8 mouse cellular contexts compared by ENCODE assay signal in the genomic region with DNA sequence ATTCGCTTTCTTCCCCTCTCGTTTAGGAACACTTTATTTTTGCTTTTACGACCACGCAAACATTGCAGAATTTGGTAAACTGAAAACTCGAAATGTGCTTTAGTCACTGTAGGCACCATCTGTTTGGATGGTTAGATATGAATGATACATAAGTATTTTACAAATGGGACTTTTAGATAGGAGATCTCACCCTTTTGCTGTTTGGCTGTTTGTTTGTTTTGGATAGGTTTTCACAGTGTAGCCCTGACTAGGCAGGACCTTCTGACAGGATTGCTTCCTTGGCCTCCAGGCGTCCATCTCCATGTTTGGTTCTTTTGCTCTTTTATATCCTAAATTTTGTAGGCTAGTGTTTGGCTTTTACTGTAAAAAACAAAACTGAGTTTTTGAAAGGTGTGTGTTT. TPM values are rescaled to one million over a fixed set of nuclear protein-coding genes. Genes with fewer than 3 reads are reported as not detected.
A peak's percentile ranks its signal among the peaks of the same experiment; 100 is the strongest.
DNase-seq lines count a peak whose midpoint lies in the region; ATAC-seq and TF ChIP-seq lines count a peak whose summit lies in the region.

No protein-coding gene starts in this region.

- intact Hi-C loops in left cerebral cortex, adult 2 months (cut with DNase I): loop anchor here (5.0 kb wide), 1 partner anchor 426 kb away; the partner anchor contains the start of gene Eif3m
- intact Hi-C loops in left cerebral cortex, postnatal 4 days (cut with DNase I): no loop called here

- no peaks in the 10 kb centered on the region for H3K9me3 ChIP-seq in hindbrain, postnatal 0 days (ENCODE audit: low read length)
- no peaks in the 10 kb centered on the region for H3K9me3 ChIP-seq in neural tube, embryonic 12.5 days

- peak overlapping the region; percentile 81 for H3K9ac ChIP-seq in hindbrain, postnatal 0 days (replicated peaks; ENCODE audit: low read length)
- peak overlapping the region; percentile 87 for H3K9ac ChIP-seq in neural tube, embryonic 12.5 days

- no peaks in the 10 kb centered on the region for H3K27me3 ChIP-seq in hindbrain, postnatal 0 days (ENCODE audit: insufficient read depth, low read length)
- H3K27me3 ChIP-seq in neural tube, embryonic 12.5 days (replicated peaks): no peaks in the 10 kb centered on the region

- no peak for ATAC-seq in hindbrain, postnatal 0 days
- ATAC-seq in neural tube, embryonic 12.5 days (ENCODE audit: low FRiP score, low read depth): no peak

- peaks cover 16% of the 10 kb centered on the region for H3K4me1 ChIP-seq in hindbrain, postnatal 0 days (ENCODE audit: insufficient read depth, low read length)
- H3K4me1 ChIP-seq in neural tube, embryonic 12.5 days: peaks cover 21% of the 10 kb centered on the region

- no peak for TF ChIP-seq CTCF in left cerebral cortex, adult 2 months (IDR thresholded peaks at IDR 0.05)
- no peak for TF ChIP-seq CTCF in hindbrain, postnatal 0 days (IDR thresholded peaks at IDR 0.05; ENCODE audit: low read depth)

- 1% methylated on average over 6 of the region's 6 CpGs for WGBS in hindbrain, postnatal 0 days
- WGBS in neural tube, embryonic 12.5 days: 0% methylated on average over 6 of the region's 6 CpGs

- peak overlapping the region; percentile 79 for H3K4me2 ChIP-seq in hindbrain, postnatal 0 days (ENCODE audit: low read depth, low read length)
- H3K4me2 ChIP-seq in neural tube, embryonic 12.5 days (replicated peaks): peak overlapping the region; percentile 78

- peak overlapping the region; percentile 65 for H3K4me3 ChIP-seq in left cerebral cortex, adult 2 months
- H3K4me3 ChIP-seq in hindbrain, postnatal 0 days (ENCODE audit: low read length): peak overlapping the region; percentile 68
- H3K4me3 ChIP-seq in neural tube, embryonic 12.5 days: peak overlapping the region; percentile 84

- no peaks in the 10 kb centered on the region for H3K36me3 ChIP-seq in hindbrain, postnatal 0 days (ENCODE audit: insufficient read depth, low read length)
- H3K36me3 ChIP-seq in neural tube, embryonic 12.5 days: no peaks in the 10 kb centered on the region

- no peak for DNase-seq in left cerebral cortex, adult 2 months (ENCODE audit: extremely low spot score in 1 of 2, low spot score in 2 of 2)
- no peak for DNase-seq in left cerebral cortex, postnatal 4 days
- DNase-seq in c-Kit-positive CD71-positive TER-119-negative erythroid progenitor cells, embryonic 14.5 days (ENCODE audit: low read depth): peak; percentile 29
- DNase-seq in hindbrain, postnatal 0 days (ENCODE audit: low spot score): peak; percentile 8
- no peak for DNase-seq in thymus, adult 18-20 months
- no peak for DNase-seq in urinary bladder, postnatal 14 days (ENCODE audit: low spot score)
- no peak for DNase-seq in yolk sac, embryonic 10.5 days (ENCODE audit: low spot score)

- H3K27ac ChIP-seq in left cerebral cortex, adult 2 months: peak overlapping the region; percentile 95
- peak overlapping the region; percentile 85 for H3K27ac ChIP-seq in hindbrain, postnatal 0 days
- 0 out of 2 replicates have a peak overlapping the region, but pooled peaks have one; percentile 80 for H3K27ac ChIP-seq in neural tube, embryonic 12.5 days

RNA-seq across cellular contexts. Expression of gene Cstf3, which starts 0.8 kb away (rescaled TPM):
- total RNA-seq in left cerebral cortex, adult 2 months (2021): 10 to 100 TPM; 43.1 to 46.2 TPM
- 10 to 100 TPM; 51.5 to 60.2 TPM for total RNA-seq in left cerebral cortex, postnatal 4 days (2021)
- total RNA-seq in hindbrain, postnatal 0 days (2014; rRNA removed): 10.0 and 24.8 TPM in 2 replicates
- polyA plus RNA-seq in hindbrain, postnatal 0 days (2015; fragmentation: Nextera tagmentation; extraction: Ambion mirVana): 61.2 and 64.8 TPM in 2 replicates
- polyA plus RNA-seq in neural tube, embryonic 12.5 days (2016; fragmentation: Nextera tagmentation; extraction: Ambion mirVana): 108 and 113 TPM in 2 replicates

Comparison
In these comparisons a context has a peak if more than half of its experiments do, and no peak if none do; other contexts are left out.
1. DNase-seq: peak in c-Kit-positive CD71-positive TER-119-negative erythroid progenitor cells, embryonic 14.5 days (single experiment) and hindbrain, postnatal 0 days (single experiment); none in left cerebral cortex, adult 2 months (0 of 2), left cerebral cortex, postnatal 4 days (single experiment), thymus, adult 18-20 months (0 of 2), urinary bladder, postnatal 14 days (single experiment) and yolk sac, embryonic 10.5 days (single experiment).
2. Peak in every context shown above with its lines, with median percentiles within 50 percentile points of each other: H3K27ac ChIP-seq and H3K4me3 ChIP-seq.